Mouse (Mus musculus): ENCODE measurements around the gene Atp2a3. TPM values are rescaled to one million over a fixed set of nuclear protein-coding genes. Genes with fewer than 3 reads are reported as not detected.

Gene Atp2a3
- polyA plus RNA-seq, 1 experiment, result 0.19 TPM

- peaks cover 16% of the 10 kb centered on the region for H3K4me1 ChIP-seq (ENCODE audit: control insufficient read depth)
- no peaks in the 10 kb centered on the region for H3K36me3 ChIP-seq (ENCODE audit: control insufficient read depth)
- TF ChIP-seq TAL1 (IDR thresholded peaks at IDR 0.05; ENCODE audit: low read length) (no peak), GATA1 (IDR thresholded peaks at IDR 0.05; ENCODE audit: low read length) (no peak)
- H3K27me3 ChIP-seq (ENCODE audit: control insufficient read depth), result peaks cover 41% of the 10 kb centered on the region
- no peak overlapping the region for H3K4me3 ChIP-seq (replicated peaks)
- no peaks in the 10 kb centered on the region for H3K9me3 ChIP-seq (ENCODE audit: control insufficient read depth, low read length)
These were observed 2.3 kb downstream of the Atp2a3 start for GRCm38 (mm10) chr11:72963058-72963788.

GRCm38 (mm10) chr11:72963789-72964294 is 2.9 kb downstream of the Atp2a3 start:
- Histone ChIP-seq H3K27me3 (ENCODE audit: control insufficient read depth) (peaks cover 41% of the 10 kb centered on the region), H3K4me1 (ENCODE audit: control insufficient read depth) (peaks cover 16% of the 10 kb centered on the region), H3K36me3 (ENCODE audit: control insufficient read depth) (no peaks in the 10 kb centered on the region), H3K4me3 (replicated peaks) (no peak overlapping the region), H3K9me3 (ENCODE audit: control insufficient read depth, low read length) (no peaks in the 10 kb centered on the region)
- TF ChIP-seq TAL1 (IDR thresholded peaks at IDR 0.05; ENCODE audit: low read length), result no peak
- TF ChIP-seq GATA1 (IDR thresholded peaks at IDR 0.05; ENCODE audit: low read length), result no peak

- H3K9me3 ChIP-seq (ENCODE audit: control insufficient read depth, low read length), result no peaks in the 10 kb centered on the region
- no peak for TF ChIP-seq GATA1 (IDR thresholded peaks at IDR 0.05; ENCODE audit: low read length)
- no peaks in the 10 kb centered on the region for H3K4me1 ChIP-seq (ENCODE audit: control insufficient read depth)
- H3K4me3 ChIP-seq (replicated peaks), result no peak overlapping the region
- no peaks in the 10 kb centered on the region for H3K27me3 ChIP-seq (ENCODE audit: control insufficient read depth)
- no peaks in the 10 kb centered on the region for H3K36me3 ChIP-seq (ENCODE audit: control insufficient read depth)
These were observed 14.1 kb downstream of the Atp2a3 start for GRCm38 (mm10) chr11:72974995-72975503.

- Histone ChIP-seq H3K36me3 (ENCODE audit: control insufficient read depth) (no peaks in the 10 kb centered on the region), H3K4me3 (replicated peaks) (no peak overlapping the region), H3K9me3 (ENCODE audit: control insufficient read depth, low read length) (no peaks in the 10 kb centered on the region), H3K27me3 (ENCODE audit: control insufficient read depth) (no peaks in the 10 kb centered on the region), H3K4me1 (ENCODE audit: control insufficient read depth) (no peaks in the 10 kb centered on the region)
- TF ChIP-seq TAL1 (IDR thresholded peaks at IDR 0.05; ENCODE audit: low read length), result no peak
These were observed 21.5 kb downstream of the Atp2a3 start for GRCm38 (mm10) chr11:72982516-72982915.

- TF ChIP-seq TAL1 (IDR thresholded peaks at IDR 0.05; ENCODE audit: low read length), result no peak
- TF ChIP-seq GATA1 (IDR thresholded peaks at IDR 0.05; ENCODE audit: low read length), result no peak
- no peaks in the 10 kb centered on the region for H3K36me3 ChIP-seq (ENCODE audit: control insufficient read depth)
- no peaks in the 10 kb centered on the region for H3K4me1 ChIP-seq (ENCODE audit: control insufficient read depth)
These were observed 22.3 kb downstream of the Atp2a3 start for GRCm38 (mm10) chr11:72983283-72983682.

GRCm38 (mm10) chr11:72986745-72987144 is 25.8 kb downstream of the Atp2a3 start:
- no peaks in the 10 kb centered on the region for H3K4me1 ChIP-seq (ENCODE audit: control insufficient read depth)
- no peak for TF ChIP-seq GATA1 (IDR thresholded peaks at IDR 0.05; ENCODE audit: low read length)
- no peak for TF ChIP-seq TAL1 (IDR thresholded peaks at IDR 0.05; ENCODE audit: low read length)
- no peaks in the 10 kb centered on the region for H3K27me3 ChIP-seq (ENCODE audit: control insufficient read depth)
- no peaks in the 10 kb centered on the region for H3K9me3 ChIP-seq (ENCODE audit: control insufficient read depth, low read length)
- no peaks in the 10 kb centered on the region for H3K36me3 ChIP-seq (ENCODE audit: control insufficient read depth)
- no peak overlapping the region for H3K4me3 ChIP-seq (replicated peaks)

More at GRCm38 (mm10) chr11:72983283-72983682, 22.3 kb downstream of the Atp2a3 start:
- H3K4me3 ChIP-seq (replicated peaks), result no peak overlapping the region
- H3K27me3 ChIP-seq (ENCODE audit: control insufficient read depth), result no peaks in the 10 kb centered on the region
- no peaks in the 10 kb centered on the region for H3K9me3 ChIP-seq (ENCODE audit: control insufficient read depth, low read length)

GRCm38 (mm10) chr11:72987234-72987633 is 26.3 kb downstream of the Atp2a3 start:
- Histone ChIP-seq H3K36me3 (ENCODE audit: control insufficient read depth) (no peaks in the 10 kb centered on the region), H3K9me3 (ENCODE audit: control insufficient read depth, low read length) (no peaks in the 10 kb centered on the region), H3K27me3 (ENCODE audit: control insufficient read depth) (no peaks in the 10 kb centered on the region), H3K4me1 (ENCODE audit: control insufficient read depth) (no peaks in the 10 kb centered on the region), H3K4me3 (replicated peaks) (no peak overlapping the region)
- TF ChIP-seq TAL1 (IDR thresholded peaks at IDR 0.05; ENCODE audit: low read length) (no peak), GATA1 (IDR thresholded peaks at IDR 0.05; ENCODE audit: low read length) (no peak)

GRCm38 (mm10) chr11:72987807-72988206 is 26.8 kb downstream of the Atp2a3 start:
- no peaks in the 10 kb centered on the region for H3K9me3 ChIP-seq (ENCODE audit: control insufficient read depth, low read length)
- H3K27me3 ChIP-seq (ENCODE audit: control insufficient read depth), result no peaks in the 10 kb centered on the region
- TF ChIP-seq GATA1 (IDR thresholded peaks at IDR 0.05; ENCODE audit: low read length) (no peak), TAL1 (IDR thresholded peaks at IDR 0.05; ENCODE audit: low read length) (no peak)
- H3K4me3 ChIP-seq (replicated peaks), result no peak overlapping the region
- no peaks in the 10 kb centered on the region for H3K36me3 ChIP-seq (ENCODE audit: control insufficient read depth)
- H3K4me1 ChIP-seq (ENCODE audit: control insufficient read depth), result no peaks in the 10 kb centered on the region

- Histone ChIP-seq H3K4me3 (replicated peaks) (no peak overlapping the region), H3K9me3 (ENCODE audit: control insufficient read depth, low read length) (no peaks in the 10 kb centered on the region), H3K36me3 (ENCODE audit: control insufficient read depth) (no peaks in the 10 kb centered on the region), H3K4me1 (ENCODE audit: control insufficient read depth) (no peaks in the 10 kb centered on the region), H3K27me3 (ENCODE audit: control insufficient read depth) (no peaks in the 10 kb centered on the region)
- TF ChIP-seq TAL1 (IDR thresholded peaks at IDR 0.05; ENCODE audit: low read length) (no peak), GATA1 (IDR thresholded peaks at IDR 0.05; ENCODE audit: low read length) (no peak)
These were observed 28.1 kb downstream of the Atp2a3 start for GRCm38 (mm10) chr11:72989044-72989443.

Measured in erythroblast, embryonic 14.5 days (primary cell).